In the genomic region with DNA sequence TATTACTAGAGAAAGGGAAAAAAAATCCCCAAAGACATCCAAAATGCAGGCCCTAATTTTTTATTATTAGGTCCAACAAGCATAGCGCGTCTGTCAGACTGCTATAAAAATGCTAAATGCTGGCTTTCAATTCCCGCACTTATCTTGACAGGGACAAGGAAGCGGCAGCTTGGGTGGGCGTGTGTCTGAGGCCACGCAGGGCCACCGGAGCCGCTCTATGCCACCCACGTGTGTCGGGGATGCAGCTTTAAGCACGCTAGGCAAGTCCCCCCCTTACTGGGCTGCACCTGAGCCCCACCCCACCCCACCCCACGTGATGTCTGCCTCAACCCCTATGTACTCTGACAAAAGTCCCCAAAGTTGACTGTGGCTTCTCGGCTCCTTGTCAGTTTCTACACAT, we compare ENCODE assay signal across 15 mouse cellular contexts. TPM values are rescaled to one million over a fixed set of nuclear protein-coding genes. Genes with fewer than 3 reads are reported as not detected.
DNase-seq lines count a peak whose midpoint lies in the region; ATAC-seq lines count a peak whose summit lies in the region.
"Had no signal": no experiment of that assay in that cellular context is flagged by ENCODE, and none has a peak within 500 bp of the region (broad histone marks: within the 10 kb centered on the region; RNA-seq: fewer than 3 reads in every experiment).

No protein-coding gene starts in this region.

- H3K36me3 ChIP-seq in forebrain, embryonic 10.5 days (replicated peaks) = no peaks in the 10 kb centered on the region
- no peaks in the 10 kb centered on the region for H3K36me3 ChIP-seq in forebrain, embryonic 11.5 days (ENCODE audit: control insufficient read depth, insufficient read depth, low read length)
- no peaks in the 10 kb centered on the region for H3K36me3 ChIP-seq in kidney, embryonic 15.5 days
- no peaks in the 10 kb centered on the region for H3K36me3 ChIP-seq in neural tube, embryonic 13.5 days
- H3K36me3 ChIP-seq in limb, embryonic 13.5 days = no peaks in the 10 kb centered on the region
- H3K36me3 ChIP-seq: hindbrain, embryonic 13.5 days; lung, embryonic 15.5 days had no signal

- H3K9ac ChIP-seq in forebrain, embryonic 11.5 days (ENCODE audit: low read length) = no peak overlapping the region
- no peak overlapping the region for H3K9ac ChIP-seq in kidney, embryonic 15.5 days
- H3K9ac ChIP-seq in neural tube, embryonic 13.5 days = 0 out of 2 replicates have a peak overlapping the region, but pooled peaks have one; percentile 1
- H3K9ac ChIP-seq in limb, embryonic 13.5 days = no peak overlapping the region
- H3K9ac ChIP-seq: hindbrain, embryonic 13.5 days; lung, embryonic 15.5 days had no signal

- no peak for ATAC-seq in forebrain, embryonic 11.5 days (replicated peaks; ENCODE audit: low FRiP score)
- 0 out of 2 replicates have a peak, but pooled peaks have one; percentile 20 for ATAC-seq in kidney, embryonic 15.5 days (replicated peaks; ENCODE audit: low FRiP score)
- no peak for ATAC-seq in neural tube, embryonic 13.5 days (ENCODE audit: low read depth)
- no peak for ATAC-seq in limb, embryonic 13.5 days (ENCODE audit: low FRiP score, low read depth)

- no peaks in the 10 kb centered on the region for H3K9me3 ChIP-seq in forebrain, embryonic 10.5 days
- H3K9me3 ChIP-seq in forebrain, embryonic 11.5 days (ENCODE audit: control insufficient read depth, low read length) = no peaks in the 10 kb centered on the region
- no peaks in the 10 kb centered on the region for H3K9me3 ChIP-seq in kidney, embryonic 15.5 days (replicated peaks)
- H3K9me3 ChIP-seq in neural tube, embryonic 13.5 days = no peaks in the 10 kb centered on the region
- no peaks in the 10 kb centered on the region for H3K9me3 ChIP-seq in limb, embryonic 13.5 days
- H3K9me3 ChIP-seq: hindbrain, embryonic 13.5 days; lung, embryonic 15.5 days had no signal

- 0 out of 2 replicates have a peak overlapping the region, but pooled peaks have one; percentile 51 for H3K27ac ChIP-seq in forebrain, embryonic 10.5 days
- no peak overlapping the region for H3K27ac ChIP-seq in forebrain, embryonic 11.5 days (ENCODE audit: low read depth, low read length)
- 0 out of 2 replicates have a peak overlapping the region, but pooled peaks have one; percentile 20 for H3K27ac ChIP-seq in kidney, embryonic 15.5 days
- no peak overlapping the region for H3K27ac ChIP-seq in neural tube, embryonic 13.5 days (replicated peaks)
- H3K27ac ChIP-seq in limb, embryonic 13.5 days = no peak overlapping the region
- H3K27ac ChIP-seq: hindbrain, embryonic 13.5 days had no signal

- peaks cover 12% of the 10 kb centered on the region for H3K4me1 ChIP-seq in forebrain, embryonic 10.5 days
- H3K4me1 ChIP-seq in forebrain, embryonic 11.5 days (replicated peaks; ENCODE audit: control insufficient read depth, insufficient read depth, low read length) = 0 out of 2 replicates have a peak, but pooled peaks cover 2% of the 10 kb centered on the region
- H3K4me1 ChIP-seq in kidney, embryonic 15.5 days = peaks cover 40% of the 10 kb centered on the region
- H3K4me1 ChIP-seq in neural tube, embryonic 13.5 days (replicated peaks) = peaks cover 6% of the 10 kb centered on the region; the same call in 1 of the 2 replicates
- H3K4me1 ChIP-seq in limb, embryonic 13.5 days = 0 out of 2 replicates have a peak, but pooled peaks cover 5% of the 10 kb centered on the region
- H3K4me1 ChIP-seq: hindbrain, embryonic 13.5 days had no signal

- H3K4me2 ChIP-seq in forebrain, embryonic 11.5 days (ENCODE audit: low read depth, low read length, severe bottlenecking) = no peak overlapping the region
- H3K4me2 ChIP-seq in kidney, embryonic 15.5 days = 0 out of 2 replicates have a peak overlapping the region, but pooled peaks have one; percentile 20
- H3K4me2 ChIP-seq in neural tube, embryonic 13.5 days = no peak overlapping the region
- H3K4me2 ChIP-seq in limb, embryonic 13.5 days (replicated peaks) = 0 out of 2 replicates have a peak overlapping the region, but pooled peaks have one; percentile 16
- H3K4me2 ChIP-seq: hindbrain, embryonic 13.5 days; lung, embryonic 15.5 days had no signal

- no peak overlapping the region for H3K4me3 ChIP-seq in forebrain, embryonic 10.5 days
- no peak overlapping the region for H3K4me3 ChIP-seq in forebrain, embryonic 11.5 days (ENCODE audit: low read depth, low read length)
- H3K4me3 ChIP-seq in kidney, embryonic 15.5 days (replicated peaks) = no peak overlapping the region
- H3K4me3 ChIP-seq in neural tube, embryonic 13.5 days = no peak overlapping the region
- H3K4me3 ChIP-seq in limb, embryonic 13.5 days = no peak overlapping the region
- H3K4me3 ChIP-seq: hindbrain, embryonic 13.5 days; lung, embryonic 15.5 days had no signal

- 67% methylated on average over 13 of the region's 13 CpGs for WGBS in forebrain, embryonic 10.5 days
- WGBS in forebrain, embryonic 11.5 days = 59% methylated on average over 13 of the region's 13 CpGs
- 16% methylated on average over 13 of the region's 13 CpGs for WGBS in kidney, embryonic 15.5 days
- WGBS in neural tube, embryonic 13.5 days = 21% methylated on average over 13 of the region's 13 CpGs
- 20% methylated on average over 13 of the region's 13 CpGs for WGBS in limb, embryonic 13.5 days

- no peaks in the 10 kb centered on the region for H3K27me3 ChIP-seq in forebrain, embryonic 10.5 days (ENCODE audit: poor library complexity, severe bottlenecking)
- no peaks in the 10 kb centered on the region for H3K27me3 ChIP-seq in forebrain, embryonic 11.5 days (ENCODE audit: control insufficient read depth, insufficient read depth, low read length)
- no peaks in the 10 kb centered on the region for H3K27me3 ChIP-seq in kidney, embryonic 15.5 days
- H3K27me3 ChIP-seq in neural tube, embryonic 13.5 days = no peaks in the 10 kb centered on the region
- H3K27me3 ChIP-seq in limb, embryonic 13.5 days = no peaks in the 10 kb centered on the region
- H3K27me3 ChIP-seq: hindbrain, embryonic 13.5 days; lung, embryonic 15.5 days had no signal

- DNase-seq in forebrain, embryonic 10.5 days (ENCODE audit: extremely low spot score, low spot score) = no peak
- DNase-seq in forebrain, embryonic 11.5 days (ENCODE audit: low spot score) = no peak
- no peak for DNase-seq in kidney, adult 9 months
- no peak for DNase-seq in neural tube, embryonic 10.5 days (ENCODE audit: extremely low spot score, low spot score)
- DNase-seq in right cerebral cortex, adult 18-20 months = no peak
- DNase-seq: cerebellum, adult 18-20 months; kidney, adult 18-20 months; layer of hippocampus, adult 9-11 months; liver; thymus, postnatal 4 days had no signal

RNA-seq across cellular contexts. Expression of a gene that starts 33.9 kb away (rescaled TPM):
- polyA plus RNA-seq in forebrain, embryonic 10.5 days (2016; fragmentation: Nextera tagmentation; extraction: Ambion mirVana) = 13.7 and 16.1 TPM in 2 replicates
- polyA plus RNA-seq in forebrain, embryonic 11.5 days (2014; fragmentation: Nextera tagmentation; extraction: Ambion mirVana) = 25.2 and 30.3 TPM in 2 replicates
- polyA plus RNA-seq in kidney, embryonic 15.5 days (2015; fragmentation: Nextera tagmentation; extraction: Ambion mirVana) = 11.8 and 14.1 TPM in 2 replicates
- 13.6 and 15.3 TPM in 2 replicates for polyA plus RNA-seq in neural tube, embryonic 13.5 days (2015; fragmentation: Nextera tagmentation; extraction: Ambion mirVana)
- 12.7 and 13.8 TPM in 2 replicates for polyA plus RNA-seq in limb, embryonic 13.5 days (2015; fragmentation: Nextera tagmentation; extraction: Ambion mirVana)

RNA-seq across cellular contexts. Expression of a gene that starts 47.7 kb away (rescaled TPM):
- 90.6 and 93.2 TPM in 2 replicates for polyA plus RNA-seq in forebrain, embryonic 10.5 days (2016; fragmentation: Nextera tagmentation; extraction: Ambion mirVana)
- polyA plus RNA-seq in forebrain, embryonic 11.5 days (2014; fragmentation: Nextera tagmentation; extraction: Ambion mirVana) = 58.3 and 68.2 TPM in 2 replicates
- polyA plus RNA-seq in kidney, embryonic 15.5 days (2015; fragmentation: Nextera tagmentation; extraction: Ambion mirVana) = 109 and 115 TPM in 2 replicates
- polyA plus RNA-seq in neural tube, embryonic 13.5 days (2015; fragmentation: Nextera tagmentation; extraction: Ambion mirVana) = 103 and 108 TPM in 2 replicates
- 86.4 and 94.5 TPM in 2 replicates for polyA plus RNA-seq in limb, embryonic 13.5 days (2015; fragmentation: Nextera tagmentation; extraction: Ambion mirVana)

Comparison
In these comparisons a context has a peak if more than half of its experiments do, and no peak if none do; other contexts are left out.
1. H3K27ac ChIP-seq: peak in forebrain, embryonic 10.5 days (single experiment) and kidney, embryonic 15.5 days (single experiment); none in forebrain, embryonic 11.5 days (single experiment), neural tube, embryonic 13.5 days (single experiment) and limb, embryonic 13.5 days (single experiment).
2. H3K4me2 ChIP-seq: peak in kidney, embryonic 15.5 days (single experiment) and limb, embryonic 13.5 days (single experiment); none in forebrain, embryonic 11.5 days (single experiment) and neural tube, embryonic 13.5 days (single experiment).